Mouse (Mus musculus) spleen, adult 2 months (tissue): ENCODE measurements around the gene Hsd17b3.

Experiments
- CTCF ChIP-seq: fragments of 200-500 bp; IDR thresholded peaks from 2 replicates; pipeline ENCODE4 v1.5.1; 2011; ENCODE audit warnings: mild to moderate bottlenecking, inconsistent platforms; ENCODE audit not compliant: insufficient read depth, insufficient read length, insufficient replicate concordance; ENCODE audit errors: extremely low read depth
- POLR2A ChIP-seq: fragments of 200-500 bp; IDR thresholded peaks from 2 replicates; pipeline ENCODE4 v1.6.1; 2011; ENCODE audit warnings: low read depth, low read length, inconsistent platforms

DNA sequence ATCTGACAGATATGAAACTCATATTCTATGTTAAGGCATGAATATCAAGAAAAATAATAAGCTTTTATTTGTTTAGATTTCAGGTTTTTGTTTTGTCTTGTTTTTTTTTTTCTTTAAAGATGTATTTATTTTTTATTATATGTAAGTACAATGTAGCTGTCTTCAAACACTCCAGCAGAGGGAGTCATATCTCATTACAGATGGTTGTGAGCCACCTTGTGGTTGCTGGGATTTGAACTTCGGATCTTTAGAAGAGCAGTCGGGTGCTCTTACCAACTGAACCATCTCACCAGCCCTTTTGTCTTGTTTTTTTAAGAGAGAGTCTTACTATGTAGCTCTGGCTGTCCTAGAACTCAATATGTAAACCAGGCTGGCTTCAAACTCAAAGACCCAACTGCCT is 28.4 kb upstream of the Hsd17b3 start:
- TF ChIP-seq CTCF, result no peak
- no peak for TF ChIP-seq POLR2A
